Mouse (Mus musculus): ENCODE data around the gene Glis2. TPM values are rescaled to one million over a fixed set of nuclear protein-coding genes. Genes with fewer than 3 reads are reported as not detected.

The Glis2 gene
- total and polyA plus RNA-seq, 3 experiments = 0.62 to 5.0 TPM; not detected in 1

- H3K36me3 ChIP-seq (ENCODE audit: control insufficient read depth in 1 of 2, insufficient read depth in 2 of 2, low read length in 2 of 2) = peaks cover 0 to 1% of the 10 kb centered on the region in 2 experiments; a peak in 1 of 4 replicates
- no peak for DNase-seq (ENCODE audit: low read depth, low spot score)
- H3K27me3 ChIP-seq (ENCODE audit: control insufficient read depth in 1 of 2, insufficient read depth in 2 of 2, low read length in 2 of 2) = no peaks in the 10 kb centered on the region
- no peaks in the 10 kb centered on the region for H3K79me2 ChIP-seq (ENCODE audit: control insufficient read depth, insufficient read depth, low read length, poor library complexity)
- no peak overlapping the region for H3K9ac ChIP-seq (ENCODE audit: control insufficient read depth, low read depth, low read length, poor library complexity, severe bottlenecking)
- no peak overlapping the region for H3K27ac ChIP-seq (ENCODE audit: control insufficient read depth, low read depth, low read length)
- H3K9me3 ChIP-seq (replicated peaks; ENCODE audit: insufficient read depth, low read length) = no peaks in the 10 kb centered on the region
- no peak overlapping the region for H3K4me3 ChIP-seq (ENCODE audit: control insufficient read depth in 1 of 2, insufficient read depth in 1 of 2, low read depth in 2 of 2, low read length in 2 of 2)
- no peaks in the 10 kb centered on the region for H3K4me1 ChIP-seq (ENCODE audit: control insufficient read depth in 1 of 2, insufficient read depth in 2 of 2, low read length in 2 of 2)
- no peak for TF ChIP-seq MAZ (IDR thresholded peaks at IDR 0.05; ENCODE audit: low read depth, low read length)
- TF ChIP-seq E2F4 (IDR thresholded peaks at IDR 0.05; ENCODE audit: borderline replicate concordance, low read depth, low read length) = no peak
- TF ChIP-seq CHD2 (IDR thresholded peaks at IDR 0.05; ENCODE audit: low read length) = no peak
- TF ChIP-seq TBP (IDR thresholded peaks at IDR 0.05; ENCODE audit: low read depth, low read length) = no peak
- TF ChIP-seq MYB (IDR thresholded peaks at IDR 0.05; ENCODE audit: low read depth, low read length) = no peak
- TF ChIP-seq KAT2A (conservative IDR thresholded peaks at IDR 0.05; ENCODE audit: low read depth, low read length) = no peak
- TF ChIP-seq ZKSCAN1 (IDR thresholded peaks at IDR 0.05; ENCODE audit: low read depth, low read length) = no peak
- no peak for TF ChIP-seq JUND (IDR thresholded peaks at IDR 0.05; ENCODE audit: low read depth, low read length)
- TF ChIP-seq MEF2A (IDR thresholded peaks at IDR 0.05; ENCODE audit: extremely low read depth, insufficient replicate concordance, low read depth, low read length, poor library complexity, severe bottlenecking) = no peak
- TF ChIP-seq POLR2A (IDR thresholded peaks at IDR 0.05; ENCODE audit: control insufficient read depth in 1 of 2, insufficient read depth in 1 of 2, low read depth in 1 of 2, low read length in 2 of 2, poor library complexity in 1 of 2) = no peak
- no peak for TF ChIP-seq ZNF384 (IDR thresholded peaks at IDR 0.05; ENCODE audit: low read depth, low read length)
- no peak for TF ChIP-seq EP300 (IDR thresholded peaks at IDR 0.05; ENCODE audit: low read depth in 1 of 2, low read length in 2 of 2)
These were observed 47.7 kb downstream of the Glis2 start for GRCm38 (mm10) chr16:4642190-4642589.

- Histone ChIP-seq H3K4me1 (ENCODE audit: control insufficient read depth in 1 of 2, insufficient read depth in 2 of 2, low read length in 2 of 2) (no peaks in the 10 kb centered on the region), H3K27me3 (ENCODE audit: control insufficient read depth in 1 of 2, insufficient read depth in 2 of 2, low read length in 2 of 2) (no peaks in the 10 kb centered on the region), H3K9me3 (replicated peaks; ENCODE audit: insufficient read depth, low read length) (no peaks in the 10 kb centered on the region), H3K27ac (ENCODE audit: control insufficient read depth, low read depth, low read length) (no peak overlapping the region), H3K4me3 (ENCODE audit: control insufficient read depth in 1 of 2, insufficient read depth in 1 of 2, low read depth in 2 of 2, low read length in 2 of 2) (no peak overlapping the region), H3K36me3 (ENCODE audit: control insufficient read depth in 1 of 2, insufficient read depth in 2 of 2, low read length in 2 of 2) (peaks cover 0 to 1% of the 10 kb centered on the region in 2 experiments; a peak in 1 of 4 replicates), H3K79me2 (ENCODE audit: control insufficient read depth, insufficient read depth, low read length, poor library complexity) (no peaks in the 10 kb centered on the region), H3K9ac (ENCODE audit: control insufficient read depth, low read depth, low read length, poor library complexity, severe bottlenecking) (no peak overlapping the region)
- TF ChIP-seq USF2 (IDR thresholded peaks at IDR 0.05; ENCODE audit: borderline replicate concordance in 1 of 2, insufficient read depth in 1 of 2, low read depth in 1 of 2, low read length in 2 of 2) = no peak
- no peak for TF ChIP-seq TCF12 (IDR thresholded peaks at IDR 0.05; ENCODE audit: low read depth, low read length)
- no peak for TF ChIP-seq UBTF (IDR thresholded peaks at IDR 0.05; ENCODE audit: borderline replicate concordance, insufficient read depth, low read depth, low read length)
- no peak for TF ChIP-seq POLR2AphosphoS2 (IDR thresholded peaks at IDR 0.05; ENCODE audit: low read length)
- TF ChIP-seq SIN3A (IDR thresholded peaks at IDR 0.05; ENCODE audit: low read length) = no peak
- TF ChIP-seq POLR2AphosphoS5 (IDR thresholded peaks at IDR 0.05; ENCODE audit: borderline replicate concordance, low read depth, low read length) = no peak
- no peak for TF ChIP-seq ZKSCAN1 (IDR thresholded peaks at IDR 0.05; ENCODE audit: low read depth, low read length)
- no peak for TF ChIP-seq CHD2 (IDR thresholded peaks at IDR 0.05; ENCODE audit: low read length)
- TF ChIP-seq EP300 (IDR thresholded peaks at IDR 0.05; ENCODE audit: low read depth in 1 of 2, low read length in 2 of 2) = no peak
- TF ChIP-seq ZNF384 (IDR thresholded peaks at IDR 0.05; ENCODE audit: low read depth, low read length) = no peak
- no peak for TF ChIP-seq USF1 (IDR thresholded peaks at IDR 0.05; ENCODE audit: low read depth, low read length)
- no peak for TF ChIP-seq GATA1 (IDR thresholded peaks at IDR 0.05; ENCODE audit: low read depth, low read length)
- no peak for TF ChIP-seq KAT2A (conservative IDR thresholded peaks at IDR 0.05; ENCODE audit: low read depth, low read length)
- TF ChIP-seq JUND (IDR thresholded peaks at IDR 0.05; ENCODE audit: low read depth, low read length) = no peak
- TF ChIP-seq ETS1 (IDR thresholded peaks at IDR 0.05; ENCODE audit: low read depth, low read length) = no peak
- no peak for TF ChIP-seq SMC3 (IDR thresholded peaks at IDR 0.05; ENCODE audit: low read depth, low read length)
- no peak for TF ChIP-seq MEF2A (IDR thresholded peaks at IDR 0.05; ENCODE audit: extremely low read depth, insufficient replicate concordance, low read depth, low read length, poor library complexity, severe bottlenecking)
- TF ChIP-seq MYB (IDR thresholded peaks at IDR 0.05; ENCODE audit: low read depth, low read length) = no peak
- no peak for TF ChIP-seq RCOR1 (IDR thresholded peaks at IDR 0.05; ENCODE audit: low read depth, low read length)
- DNase-seq (ENCODE audit: low read depth, low spot score) = no peak
These were observed 48.4 kb downstream of the Glis2 start for GRCm38 (mm10) chr16:4642937-4643336.

All from MEL (cell line).